Mouse (Mus musculus) CH12.LX (cell line): ENCODE results near the gene Pde3a. TPM values are rescaled to one million over a fixed set of nuclear protein-coding genes. Genes with fewer than 3 reads are reported as not detected.

Source experiments
- DNase-seq: peaks from one replicate; pipeline ENCODE4 v3.0.0-alpha.2; 2013; ENCODE audit errors: extremely low read depth
- H3K27ac ChIP-seq: 2 replicates; pipeline ENCODE4 v1.5.1; 2012; ENCODE audit warnings: low read depth, mild to moderate bottlenecking, control low read depth, moderate library complexity; ENCODE audit not compliant: insufficient read depth
- H3K27me3 ChIP-seq: replicated peaks from 2 replicates; pipeline ENCODE3; 2012; ENCODE audit warnings: inconsistent platforms
- H3K36me3 ChIP-seq, 2 experiments: replicated peaks in 1 of 2; 2 replicates each; pipeline versions ENCODE3 to v1.6.1; 2012; ENCODE audit warnings: inconsistent platforms in 1 of 2, low read length in 1 of 2, mild to moderate bottlenecking in 1 of 2, mixed read lengths in 1 of 2, moderate library complexity in 1 of 2; ENCODE audit not compliant: control insufficient read depth in 1 of 2, insufficient read depth in 1 of 2
- H3K4me1 ChIP-seq, 2 experiments: 2 replicates each; pipeline ENCODE4 v1.6.1; 2012; ENCODE audit warnings: inconsistent platforms in 1 of 2, moderate library complexity in 1 of 2; ENCODE audit not compliant: insufficient read depth in 2 of 2, control insufficient read depth in 1 of 2
- H3K4me2 ChIP-seq: 2 replicates; pipeline ENCODE4 v1.6.1; 2012; ENCODE audit warnings: low read depth, mild to moderate bottlenecking, control low read depth; ENCODE audit not compliant: poor library complexity, insufficient read depth, severe bottlenecking
- H3K4me3 ChIP-seq, 3 experiments: fragments of 150-350 bp in 1 of 3; sonication (generic) in 1 of 3; replicated peaks in 1 of 3; 2 replicates each; pipeline versions ENCODE3 to v1.5.1; 2011 to 2012; ENCODE audit warnings: low read depth in 2 of 3, low read length in 2 of 3, mild to moderate bottlenecking in 2 of 3, moderate library complexity in 2 of 3, control low read depth in 1 of 3, improper control_type of control experiment in 1 of 3, inconsistent platforms in 1 of 3, mixed read lengths in 1 of 3; ENCODE audit not compliant: poor library complexity in 1 of 3
- H3K79me2 ChIP-seq: replicated peaks from 2 replicates; pipeline ENCODE4 v1.6.1; 2012; ENCODE audit warnings: mild to moderate bottlenecking, moderate library complexity; ENCODE audit not compliant: control insufficient read depth, poor library complexity, insufficient read depth, severe bottlenecking; ENCODE audit errors: extremely low read depth
- H3K9ac ChIP-seq: 2 replicates; pipeline ENCODE4 v1.6.1; 2012; ENCODE audit warnings: low read depth, mild to moderate bottlenecking, control low read depth, moderate library complexity; ENCODE audit not compliant: insufficient read depth
- H3K9me3 ChIP-seq: replicated peaks from 2 replicates; pipeline ENCODE3; 2012; ENCODE audit warnings: low read length, inconsistent platforms, mixed read lengths
- BHLHE40 ChIP-seq: IDR thresholded peaks from 2 replicates; pipeline ENCODE4 v1.6.1; 2011; ENCODE audit warnings: mild to moderate bottlenecking, low read depth, low read length, improper control_type of control experiment
- CTCF ChIP-seq, 2 experiments: IDR thresholded peaks in 1 of 2; conservative IDR thresholded peaks in 1 of 2; 2 replicates each; pipeline ENCODE4 v1.5.1; 2011 to 2012; ENCODE audit warnings: low read depth in 2 of 2, low read length in 2 of 2, improper control_type of control experiment in 1 of 2, inconsistent platforms in 1 of 2, mild to moderate bottlenecking in 1 of 2, moderate library complexity in 1 of 2
- E2F4 ChIP-seq: IDR thresholded peaks from 2 replicates; pipeline ENCODE4 v1.6.1; 2011; ENCODE audit warnings: low read depth, low read length, improper control_type of control experiment; ENCODE audit not compliant: insufficient replicate concordance
- ELF1 ChIP-seq: IDR thresholded peaks from 2 replicates; pipeline ENCODE4 v1.6.1; 2014; ENCODE audit warnings: low read depth, mild to moderate bottlenecking, inconsistent platforms, low read length, improper control_type of control experiment
- ETS1 ChIP-seq: conservative IDR thresholded peaks from 2 replicates; pipeline ENCODE4 v1.6.1; 2012; ENCODE audit warnings: low read depth, mild to moderate bottlenecking, inconsistent platforms, low read length, improper control_type of control experiment, moderate library complexity
- GABPA ChIP-seq: IDR thresholded peaks from 2 replicates; pipeline ENCODE4 v1.6.1; 2012; ENCODE audit warnings: low read depth, low read length, improper control_type of control experiment, inconsistent platforms; ENCODE audit not compliant: insufficient replicate concordance
- HCFC1 ChIP-seq: IDR thresholded peaks from 2 replicates; pipeline ENCODE4 v1.6.1; 2012; ENCODE audit warnings: low read depth, mild to moderate bottlenecking, inconsistent platforms, low read length, improper control_type of control experiment
- IRF4 ChIP-seq: IDR thresholded peaks from 2 replicates; pipeline ENCODE4 v1.6.1; 2014; ENCODE audit warnings: low read depth, mild to moderate bottlenecking, inconsistent platforms, low read length, improper control_type of control experiment
- JUND ChIP-seq: conservative IDR thresholded peaks from 2 replicates; pipeline ENCODE4 v1.6.1; 2011; ENCODE audit warnings: low read depth, low read length, improper control_type of control experiment
- KAT2A ChIP-seq: IDR thresholded peaks from 2 replicates; pipeline ENCODE4 v1.6.1; 2012; ENCODE audit warnings: low read length, improper control_type of control experiment, inconsistent platforms; ENCODE audit not compliant: insufficient replicate concordance
- MAZ ChIP-seq: IDR thresholded peaks from 2 replicates; pipeline ENCODE4 v1.6.1; 2012; ENCODE audit warnings: low read depth, mild to moderate bottlenecking, inconsistent platforms, low read length, improper control_type of control experiment, moderate library complexity
- MXI1 ChIP-seq: IDR thresholded peaks from 2 replicates; pipeline ENCODE4 v1.6.1; 2011; ENCODE audit warnings: mild to moderate bottlenecking, low read depth, low read length, improper control_type of control experiment
- NELFE ChIP-seq: IDR thresholded peaks from 2 replicates; pipeline ENCODE4 v1.6.1; 2011; ENCODE audit warnings: low read depth, low read length, improper control_type of control experiment
- PAX5 ChIP-seq: IDR thresholded peaks from 2 replicates; pipeline ENCODE4 v1.6.1; 2012; ENCODE audit warnings: low read length, inconsistent platforms, mixed read lengths
- POLR2A ChIP-seq: IDR thresholded peaks from 2 replicates; pipeline ENCODE4 v1.6.1; 2011; ENCODE audit warnings: low read depth, mild to moderate bottlenecking, improper control_type of control experiment, low read length
- POLR2AphosphoS2 ChIP-seq: IDR thresholded peaks from 2 replicates; pipeline ENCODE4 v1.6.1; 2011; ENCODE audit warnings: low read depth, low read length, improper control_type of control experiment
- SIN3A ChIP-seq: IDR thresholded peaks from 2 replicates; pipeline ENCODE4 v1.6.1; 2012; ENCODE audit warnings: low read length, improper control_type of control experiment, inconsistent platforms
- SMC3 ChIP-seq: IDR thresholded peaks from 2 replicates; pipeline ENCODE4 v1.6.1; 2011; ENCODE audit warnings: low read depth, low read length, improper control_type of control experiment
- USF1 ChIP-seq: IDR thresholded peaks from 2 replicates; pipeline ENCODE4 v1.6.1; 2014; ENCODE audit warnings: low read depth, mild to moderate bottlenecking, inconsistent platforms, low read length, improper control_type of control experiment
- ZC3H11A ChIP-seq: IDR thresholded peaks from 2 replicates; pipeline ENCODE4 v1.6.1; 2012; ENCODE audit warnings: low read depth, mild to moderate bottlenecking, inconsistent platforms, low read length, improper control_type of control experiment
- dilution Hi-C: fragments of 300-500 bp; cut with MboI; formaldehyde crosslinking; loops from 2 replicates; pipeline ENCODE4 v1.14.3; 2020; ENCODE audit warnings: low sequenced_read_pairs; ENCODE audit not compliant: extremely low pct_unique_long_range_greater_than_20kb, extremely low pct_ligation_motif_present
- in situ Hi-C: fragments of 300-500 bp; cut with MboI; formaldehyde crosslinking; loops from 3 replicates; pipeline ENCODE4 v1.14.3; 2019; ENCODE audit warnings: low sequenced_read_pairs, low pct_ligation_motif_present, low pct_unique_long_range_greater_than_20kb, mixed read lengths
- polyA plus RNA-seq: library from polyadenylated mRNA; unstranded; fragments of >175 nt; gene quantifications from 2 replicates; pipeline ENCODE4 v1.2.1, GENCODE M21; 2012; ENCODE audit warnings: low read depth; ENCODE audit not compliant: insufficient read length
- total RNA-seq, 2 experiments: library from RNA; depleted of rRNA; stranded (reverse); fragments of 300-350 nt in 1 of 2; fragments of >200 nt in 1 of 2; gene quantifications; 2 replicates each; pipeline ENCODE4 v1.2.3; 2012 to 2014

Gene Pde3a
- total and polyA plus RNA-seq, 3 experiments, result under 0.01 to 0.04 (median 0.03) TPM

DNA sequence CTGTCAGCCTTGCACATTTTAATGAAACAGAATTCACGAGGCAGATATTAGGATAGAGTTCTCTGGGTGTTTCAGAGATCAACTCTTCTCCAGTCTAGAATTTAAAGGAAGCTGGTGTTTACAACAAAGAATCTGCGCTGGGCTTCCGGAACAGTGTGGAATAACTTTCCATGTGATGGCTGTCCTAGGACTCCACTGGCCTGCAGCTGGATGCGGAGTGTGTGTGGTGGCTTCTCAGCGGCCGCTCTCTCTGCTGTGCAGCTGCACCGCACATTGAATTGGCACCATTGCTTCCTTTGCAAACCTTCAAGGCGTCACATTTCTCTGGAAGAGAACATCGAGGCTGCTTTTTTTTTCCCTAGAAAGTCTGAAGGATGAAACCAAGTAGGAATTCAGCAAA, 99.5 kb downstream of the Pde3a start:
- H3K79me2 ChIP-seq, result no peaks in the 10 kb centered on the region
- DNase-seq, result no peak
- H3K27ac ChIP-seq, result no peak overlapping the region
- H3K36me3 ChIP-seq, result no peaks in the 10 kb centered on the region
- no peaks in the 10 kb centered on the region for H3K9me3 ChIP-seq
- H3K4me2 ChIP-seq, result no peak overlapping the region
- no peak overlapping the region for H3K4me3 ChIP-seq
- no peak overlapping the region for H3K9ac ChIP-seq
- dilution Hi-C loops (no loop called here), in situ Hi-C loops (loop anchor here (25.0 kb wide), 1 partner anchor 89 kb away; no protein-coding TSS in a partner anchor)
- H3K4me1 ChIP-seq, result no peaks in the 10 kb centered on the region
- no peak for TF ChIP-seq JUND
- TF ChIP-seq ZC3H11A, result no peak
- no peak for TF ChIP-seq MAZ
- no peak for TF ChIP-seq HCFC1
- no peaks in the 10 kb centered on the region for H3K27me3 ChIP-seq

DNA sequence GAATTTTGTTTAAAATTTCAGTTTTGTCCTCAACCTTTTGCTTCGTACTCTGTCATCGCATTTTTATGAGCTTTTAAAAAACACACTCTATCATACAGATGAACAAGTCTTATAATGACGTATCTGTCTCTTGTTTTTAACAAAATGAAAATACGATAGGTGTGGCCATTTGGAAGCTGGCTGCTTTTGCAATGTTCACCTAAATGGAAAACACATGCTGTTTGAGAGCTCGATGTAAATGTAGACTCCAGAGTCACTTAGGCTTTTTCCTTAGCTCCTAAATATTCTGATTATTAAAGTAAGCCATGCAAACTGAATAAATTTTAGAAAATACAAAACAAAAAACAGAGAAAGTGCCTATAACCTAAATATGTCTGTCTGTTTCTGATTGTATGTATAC, 101.2 kb downstream of the Pde3a start:
- in situ Hi-C loops, result no loop called here
- dilution Hi-C loops, result no loop called here
- Histone ChIP-seq H3K9me3 (no peaks in the 10 kb centered on the region), H3K9ac (no peak overlapping the region), H3K79me2 (no peaks in the 10 kb centered on the region), H3K36me3 (no peaks in the 10 kb centered on the region), H3K4me1 (no peaks in the 10 kb centered on the region), H3K4me3 (no peak overlapping the region), H3K27ac (no peak overlapping the region), H3K27me3 (no peaks in the 10 kb centered on the region), H3K4me2 (no peak overlapping the region)
- TF ChIP-seq KAT2A, result no peak
- no peak for TF ChIP-seq ETS1
- no peak for TF ChIP-seq PAX5
- TF ChIP-seq POLR2A, result no peak
- TF ChIP-seq SMC3, result no peak
- DNase-seq, result no peak

DNA sequence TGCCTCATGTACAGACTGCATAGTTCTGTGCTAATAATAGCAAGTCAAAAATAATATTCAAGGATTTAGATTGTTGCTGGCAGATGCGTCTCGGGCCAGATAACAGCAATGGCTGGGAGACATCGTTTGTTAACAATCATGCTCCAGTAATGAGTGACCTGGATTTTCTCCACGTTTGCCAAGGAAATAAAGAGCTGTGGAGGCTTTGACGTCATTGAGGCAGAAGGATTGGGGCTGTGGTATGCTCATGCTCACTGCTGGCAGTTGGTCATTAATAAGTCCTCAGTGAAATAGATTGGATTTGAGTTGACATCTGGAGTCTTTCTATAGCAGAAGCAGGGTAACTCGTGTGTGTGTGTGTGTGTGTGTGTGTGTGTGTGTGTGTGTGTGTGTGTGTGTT, 103.2 kb downstream of the Pde3a start:
- Histone ChIP-seq H3K4me3 (no peak overlapping the region), H3K9me3 (no peaks in the 10 kb centered on the region), H3K27ac (no peak overlapping the region), H3K79me2 (no peaks in the 10 kb centered on the region)
- dilution Hi-C loops, result no loop called here
- in situ Hi-C loops, result no loop called here
- TF ChIP-seq CTCF (conservative IDR thresholded peaks at IDR 0.05 in 1 of 2, IDR thresholded peaks at IDR 0.05 in 1 of 2; ENCODE audit: low read depth in 2 of 2, low read length in 2 of 2) (no peak), IRF4 (no peak), POLR2AphosphoS2 (no peak), SMC3 (no peak), USF1 (no peak), PAX5 (no peak), GABPA (no peak), E2F4 (no peak), MXI1 (no peak), SIN3A (no peak), BHLHE40 (no peak), NELFE (no peak), ELF1 (no peak)
- TF ChIP-seq, all 38 proteins: peak for 0
- no peaks in the 10 kb centered on the region for H3K36me3 ChIP-seq
- H3K4me1 ChIP-seq, result no peaks in the 10 kb centered on the region
- H3K27me3 ChIP-seq, result no peaks in the 10 kb centered on the region
- H3K9ac ChIP-seq, result no peak overlapping the region
- H3K4me2 ChIP-seq, result no peak overlapping the region
- no peak for DNase-seq
